Mouse (Mus musculus) lung, postnatal 0 days (tissue): ENCODE measurements at regions not wholly inside any gene's neighbourhood (a gene's known extent, or its start where the extent isn't known, plus 50 kb on each side); places are given as distances from the start of the nearest gene placed in this dataset.

Experiments
- ATAC-seq: fragments of 200-750 bp; cut with Nextera tagmentation; 2 replicates; pipeline ENCODE4 v1.8.0; 2017; ENCODE audit warnings: moderate library complexity
- DNase-seq: peaks from one replicate; pipeline ENCODE4 v3.0.0-alpha.2; 2016; ENCODE audit warnings: low spot score
- H3K27ac ChIP-seq: fragments of 300-500 bp; sonication (generic); 2 replicates; pipeline ENCODE4 v1.5.1; 2014; ENCODE audit warnings: antibody characterized with exemption, mild to moderate bottlenecking, low read length, mixed read lengths
- H3K27me3 ChIP-seq: fragments of 300-500 bp; sonication (generic); replicated peaks from 2 replicates; pipeline ENCODE4 v1.6.1; 2014; ENCODE audit warnings: low read length, mixed read lengths; ENCODE audit not compliant: insufficient read depth
- H3K36me3 ChIP-seq: fragments of 300-500 bp; sonication (generic); 2 replicates; pipeline ENCODE4 v1.6.1; 2014; ENCODE audit warnings: low read length, mixed read lengths; ENCODE audit not compliant: insufficient read depth
- H3K4me1 ChIP-seq: fragments of 300-500 bp; sonication (generic); 2 replicates; pipeline ENCODE4 v1.6.1; 2014; ENCODE audit warnings: antibody characterized with exemption, low read depth, low read length, mixed read lengths; ENCODE audit not compliant: insufficient read depth
- H3K4me2 ChIP-seq: fragments of 300-500 bp; sonication (generic); replicated peaks from 2 replicates; pipeline ENCODE4 v1.6.1; 2014; ENCODE audit warnings: low read depth, mild to moderate bottlenecking, low read length, moderate library complexity, mixed read lengths
- H3K4me3 ChIP-seq: fragments of 300-500 bp; sonication (generic); 2 replicates; pipeline ENCODE4 v1.5.1; 2014; ENCODE audit warnings: low read depth, low read length
- H3K9ac ChIP-seq: fragments of 300-500 bp; sonication (generic); replicated peaks from 2 replicates; pipeline ENCODE4 v1.6.1; 2014; ENCODE audit warnings: low read depth, mild to moderate bottlenecking
- H3K9me3 ChIP-seq: fragments of 300-500 bp; sonication (generic); 2 replicates; pipeline ENCODE4 v1.6.1; 2016; ENCODE audit warnings: low read length, mixed read lengths
- CTCF ChIP-seq: IDR thresholded peaks from 2 replicates; pipeline ENCODE4 v1.5.1; 2016; ENCODE audit warnings: antibody characterized with exemption, mild to moderate bottlenecking
- EP300 ChIP-seq: IDR thresholded peaks from 2 replicates; pipeline ENCODE4 v1.6.1; 2016; ENCODE audit warnings: antibody characterized with exemption, mild to moderate bottlenecking, control low read depth
- WGBS: fragments of 180-500 bp; shearing (Covaris S2); extraction: QIAGEN DNeasy Blood & Tissue Kit; methylation state at CpG from one replicate; pipeline ENCODE4 v1.1.7; 2014; 5-methylcytosine and 5-hydroxymethylcytosine counted together

DNA sequence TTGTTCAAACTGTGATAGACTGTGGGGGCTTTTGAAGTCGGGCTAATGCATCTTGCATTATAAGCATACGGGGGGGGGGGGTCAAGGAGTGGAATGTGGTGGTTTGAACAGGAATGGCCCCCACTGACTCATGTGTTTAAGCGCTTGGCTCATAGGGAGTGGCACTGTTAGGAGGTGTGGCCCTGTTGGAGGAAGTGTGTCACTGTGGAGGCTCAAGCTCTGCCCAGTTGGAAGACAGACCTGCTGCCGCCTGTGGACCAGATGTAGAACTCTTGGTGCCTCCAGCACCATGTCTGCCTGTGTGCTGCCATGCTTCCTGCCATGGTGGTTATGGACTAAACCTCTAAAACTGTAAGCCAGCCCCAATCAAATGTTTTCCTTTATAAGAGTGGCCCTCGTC, 89.0 kb upstream of the Slc22a12 start:
- Histone ChIP-seq H3K4me1 (no peaks in the 10 kb centered on the region), H3K9me3 (no peaks in the 10 kb centered on the region), H3K4me3 (no peak overlapping the region), H3K27ac (no peak overlapping the region), H3K4me2 (no peak overlapping the region), H3K27me3 (no peaks in the 10 kb centered on the region), H3K9ac (no peak overlapping the region), H3K36me3 (no peaks in the 10 kb centered on the region)
- WGBS = 68% methylated on average over 5 of the region's 5 CpGs
- ATAC-seq (no peak), DNase-seq (no peak)
- TF ChIP-seq CTCF = no peak
- TF ChIP-seq EP300 = no peak

DNA sequence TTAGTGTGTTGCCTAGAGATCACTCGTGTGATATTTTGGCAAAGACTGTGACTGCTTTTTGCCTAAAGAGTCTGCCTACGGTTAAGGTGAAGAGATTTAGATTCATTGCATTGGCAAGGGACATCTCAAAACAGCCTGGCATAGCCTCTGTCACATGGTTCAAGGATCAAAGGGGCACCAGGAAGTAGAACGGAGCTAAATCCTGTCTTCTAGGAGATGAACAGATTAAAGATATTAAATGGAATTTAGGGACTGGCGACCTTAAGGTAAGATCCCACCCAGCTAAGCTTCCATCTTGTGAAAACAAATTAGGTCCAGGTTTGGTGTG, 87.7 kb upstream of the Slc22a12 start:
- TF ChIP-seq CTCF = no peak
- Histone ChIP-seq H3K27ac (no peak overlapping the region), H3K9ac (no peak overlapping the region), H3K4me1 (no peaks in the 10 kb centered on the region), H3K36me3 (no peaks in the 10 kb centered on the region), H3K27me3 (no peaks in the 10 kb centered on the region), H3K4me3 (no peak overlapping the region), H3K4me2 (no peak overlapping the region), H3K9me3 (no peaks in the 10 kb centered on the region)
- ATAC-seq (no peak), DNase-seq (no peak)
- 62% methylated on average over 4 of the region's 4 CpGs for WGBS

DNA sequence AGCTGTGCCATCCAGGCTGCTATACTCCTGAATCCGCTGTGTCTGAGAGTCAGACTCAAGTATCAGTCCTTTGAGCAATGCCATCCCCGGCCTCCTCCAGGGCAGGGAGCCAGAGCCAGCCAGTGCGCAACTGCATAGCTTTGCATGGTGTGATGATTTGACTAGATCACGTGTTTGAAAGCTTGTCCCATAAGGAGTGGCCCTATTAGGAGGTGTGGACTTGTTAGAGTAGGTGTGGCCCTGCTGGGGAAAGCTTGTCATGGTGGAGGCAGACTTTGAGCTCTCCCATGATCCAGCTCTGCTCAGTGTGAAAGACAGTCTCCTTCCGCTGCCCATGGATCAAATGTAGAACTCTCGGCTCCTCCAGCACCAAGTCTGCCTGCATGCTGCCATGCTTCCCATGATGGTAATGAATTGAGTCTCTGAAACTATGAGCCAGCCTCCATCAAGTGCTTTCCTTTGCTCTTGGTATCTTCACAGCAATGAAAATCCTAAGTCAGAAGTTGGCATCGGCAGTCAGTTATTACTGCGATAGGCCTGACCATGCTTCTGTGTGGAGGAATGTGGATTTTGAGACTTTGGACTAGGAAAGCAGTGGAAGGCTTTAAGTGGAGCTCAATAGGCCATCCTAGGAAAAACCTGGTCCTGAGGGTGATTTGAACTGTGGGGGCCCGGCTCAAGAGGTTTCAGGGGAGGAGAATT, 87.2 kb upstream of the Slc22a12 start:
- Histone ChIP-seq H3K9me3 (no peaks in the 10 kb centered on the region), H3K4me1 (no peaks in the 10 kb centered on the region), H3K36me3 (no peaks in the 10 kb centered on the region), H3K4me3 (no peak overlapping the region), H3K27ac (no peak overlapping the region), H3K9ac (no peak overlapping the region), H3K27me3 (no peaks in the 10 kb centered on the region), H3K4me2 (no peak overlapping the region)
- TF ChIP-seq CTCF (no peak), EP300 (no peak)
- DNase-seq (no peak), ATAC-seq (no peak)
- WGBS = 79% methylated on average over 9 of the region's 9 CpGs

DNA sequence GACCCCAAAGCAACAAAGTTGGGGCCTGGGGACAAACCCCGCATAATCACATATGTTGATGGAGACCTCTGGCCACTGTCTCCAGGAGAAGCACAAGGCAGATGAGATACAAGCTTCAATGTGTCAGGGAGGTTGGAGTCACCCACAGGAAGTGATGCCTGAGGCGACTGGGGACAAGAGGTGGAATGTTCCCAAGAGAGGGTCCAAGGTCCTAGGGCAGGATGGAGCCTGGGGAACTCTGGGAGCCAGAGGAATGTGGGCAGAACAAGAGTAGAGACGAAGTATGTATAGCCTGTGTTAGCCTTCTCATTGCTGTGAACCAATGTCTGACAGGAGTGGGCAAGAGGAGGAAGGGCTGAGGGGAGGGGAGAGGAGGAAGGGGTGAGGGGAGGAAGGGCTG, 82.7 kb upstream of the Slc22a12 start:
- no peak overlapping the region for H3K27ac ChIP-seq
- H3K4me1 ChIP-seq = no peaks in the 10 kb centered on the region
- no peak for DNase-seq
- no peak for ATAC-seq
- H3K4me3 ChIP-seq = no peak overlapping the region
- no peaks in the 10 kb centered on the region for H3K36me3 ChIP-seq
- TF ChIP-seq EP300 (no peak), CTCF (no peak)
- 44% methylated on average over 3 of the region's 3 CpGs for WGBS
- no peak overlapping the region for H3K9ac ChIP-seq
- H3K27me3 ChIP-seq = no peaks in the 10 kb centered on the region
- H3K4me2 ChIP-seq = no peak overlapping the region
- no peaks in the 10 kb centered on the region for H3K9me3 ChIP-seq

DNA sequence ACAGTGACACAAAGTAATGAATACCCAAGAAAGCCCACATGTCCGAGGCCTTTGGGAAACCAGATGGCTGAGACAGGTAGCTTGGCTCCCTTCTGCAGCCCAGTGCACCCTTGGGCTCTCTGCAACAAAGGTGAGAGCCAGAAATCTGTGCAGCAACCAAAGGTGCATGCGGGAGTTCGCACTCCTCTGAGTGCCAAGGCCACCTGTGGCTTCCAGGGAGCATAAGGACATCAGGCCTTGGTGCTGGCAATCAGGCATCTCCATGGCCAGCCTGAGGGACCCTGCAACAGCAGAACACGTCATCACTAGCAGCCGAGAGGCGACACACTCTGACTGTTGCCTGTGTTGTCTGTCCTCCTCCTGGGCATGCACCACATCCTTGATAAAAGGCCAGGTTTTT, 78.2 kb upstream of the Slc22a12 start:
- ATAC-seq = no peak
- H3K36me3 ChIP-seq = no peaks in the 10 kb centered on the region
- H3K27me3 ChIP-seq = no peaks in the 10 kb centered on the region
- no peak for TF ChIP-seq EP300
- no peak for TF ChIP-seq CTCF
- H3K9ac ChIP-seq = no peak overlapping the region
- WGBS = 76% methylated on average over 6 of the region's 6 CpGs
- H3K4me2 ChIP-seq = no peak overlapping the region
- H3K9me3 ChIP-seq = no peaks in the 10 kb centered on the region
- H3K27ac ChIP-seq = no peak overlapping the region
- H3K4me1 ChIP-seq = no peaks in the 10 kb centered on the region
- no peak overlapping the region for H3K4me3 ChIP-seq
- DNase-seq = no peak

DNA sequence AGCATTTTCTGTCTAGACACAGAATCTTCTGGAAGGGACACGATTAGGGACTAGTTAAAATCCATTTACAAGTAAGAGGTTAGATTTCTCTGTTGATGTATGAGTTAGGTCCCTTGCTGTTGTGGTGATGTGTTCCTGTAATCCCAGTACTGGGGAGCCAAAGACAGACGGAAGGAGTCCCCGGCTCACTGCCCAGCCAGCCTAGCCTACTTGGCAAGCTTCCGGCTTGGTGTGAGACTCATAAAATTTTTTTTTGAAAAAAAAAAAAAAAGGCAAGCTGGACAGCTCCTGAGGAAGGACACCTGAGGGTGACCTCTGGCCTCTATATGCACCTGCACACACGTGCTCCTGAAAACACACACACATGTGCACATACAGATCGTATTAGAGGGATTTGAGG, 76.7 kb upstream of the Slc22a12 start:
- Histone ChIP-seq H3K27ac (no peak overlapping the region), H3K9ac (no peak overlapping the region), H3K4me2 (no peak overlapping the region), H3K4me1 (no peaks in the 10 kb centered on the region), H3K4me3 (no peak overlapping the region), H3K27me3 (no peaks in the 10 kb centered on the region), H3K9me3 (no peaks in the 10 kb centered on the region), H3K36me3 (no peaks in the 10 kb centered on the region)
- 76% methylated on average over 6 of the region's 6 CpGs for WGBS
- TF ChIP-seq EP300 = no peak
- TF ChIP-seq CTCF = no peak
- DNase-seq (no peak), ATAC-seq (no peak)

DNA sequence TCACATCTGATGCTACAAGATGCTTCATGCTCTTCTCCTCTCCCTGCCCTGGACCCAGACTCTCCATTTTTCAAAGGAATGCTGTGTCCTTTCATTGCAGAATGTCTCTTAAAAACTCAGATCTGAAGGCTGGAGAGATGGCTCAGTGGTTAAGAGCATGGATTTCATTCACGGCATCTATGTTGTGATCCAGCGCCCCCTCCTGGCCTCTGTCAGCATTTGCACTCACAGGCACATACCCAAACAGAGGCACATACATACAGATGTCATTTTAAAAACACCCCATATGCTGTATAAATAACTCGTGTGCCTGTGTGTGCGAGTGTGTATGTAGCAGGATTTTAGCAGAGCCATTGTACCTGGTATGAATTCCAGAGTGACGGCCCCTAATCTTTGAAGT, 73.8 kb upstream of the Slc22a12 start:
- Histone ChIP-seq H3K27me3 (no peaks in the 10 kb centered on the region), H3K4me3 (no peak overlapping the region), H3K4me2 (no peak overlapping the region), H3K9me3 (no peaks in the 10 kb centered on the region), H3K36me3 (no peaks in the 10 kb centered on the region), H3K27ac (no peak overlapping the region), H3K9ac (no peak overlapping the region), H3K4me1 (no peaks in the 10 kb centered on the region)
- no peak for ATAC-seq
- no peak for DNase-seq
- TF ChIP-seq EP300 = no peak
- peak; percentile 16; the same call in 1 of the 2 replicates for TF ChIP-seq CTCF
- 74% methylated on average over 5 of the region's 5 CpGs for WGBS
